Mouse (Mus musculus) CH12.LX (cell line): ENCODE results near the gene Ankrd11. TPM values are rescaled to one million over a fixed set of nuclear protein-coding genes. Genes with fewer than 3 reads are reported as not detected.

Experiments used
- DNase-seq: peaks from one replicate; pipeline ENCODE4 v3.0.0-alpha.2; 2013; ENCODE audit errors: extremely low read depth
- H3K27ac ChIP-seq: 2 replicates; pipeline ENCODE4 v1.5.1; 2012; ENCODE audit warnings: low read depth, mild to moderate bottlenecking, control low read depth, moderate library complexity; ENCODE audit not compliant: insufficient read depth
- H3K27me3 ChIP-seq: replicated peaks from 2 replicates; pipeline ENCODE3; 2012; ENCODE audit warnings: inconsistent platforms
- H3K36me3 ChIP-seq, 2 experiments: replicated peaks in 1 of 2; 2 replicates each; pipeline versions ENCODE3 to v1.6.1; 2012; ENCODE audit warnings: inconsistent platforms in 1 of 2, low read length in 1 of 2, mild to moderate bottlenecking in 1 of 2, mixed read lengths in 1 of 2, moderate library complexity in 1 of 2; ENCODE audit not compliant: control insufficient read depth in 1 of 2, insufficient read depth in 1 of 2
- H3K4me1 ChIP-seq, 2 experiments: 2 replicates each; pipeline ENCODE4 v1.6.1; 2012; ENCODE audit warnings: inconsistent platforms in 1 of 2, moderate library complexity in 1 of 2; ENCODE audit not compliant: insufficient read depth in 2 of 2, control insufficient read depth in 1 of 2
- H3K4me2 ChIP-seq: 2 replicates; pipeline ENCODE4 v1.6.1; 2012; ENCODE audit warnings: low read depth, mild to moderate bottlenecking, control low read depth; ENCODE audit not compliant: poor library complexity, insufficient read depth, severe bottlenecking
- H3K4me3 ChIP-seq, 3 experiments: fragments of 150-350 bp in 1 of 3; sonication (generic) in 1 of 3; replicated peaks in 1 of 3; 2 replicates each; pipeline versions ENCODE3 to v1.5.1; 2011 to 2012; ENCODE audit warnings: low read depth in 2 of 3, low read length in 2 of 3, mild to moderate bottlenecking in 2 of 3, moderate library complexity in 2 of 3, control low read depth in 1 of 3, improper control_type of control experiment in 1 of 3, inconsistent platforms in 1 of 3, mixed read lengths in 1 of 3; ENCODE audit not compliant: poor library complexity in 1 of 3
- H3K79me2 ChIP-seq: replicated peaks from 2 replicates; pipeline ENCODE4 v1.6.1; 2012; ENCODE audit warnings: mild to moderate bottlenecking, moderate library complexity; ENCODE audit not compliant: control insufficient read depth, poor library complexity, insufficient read depth, severe bottlenecking; ENCODE audit errors: extremely low read depth
- H3K9ac ChIP-seq: 2 replicates; pipeline ENCODE4 v1.6.1; 2012; ENCODE audit warnings: low read depth, mild to moderate bottlenecking, control low read depth, moderate library complexity; ENCODE audit not compliant: insufficient read depth
- H3K9me3 ChIP-seq: replicated peaks from 2 replicates; pipeline ENCODE3; 2012; ENCODE audit warnings: low read length, inconsistent platforms, mixed read lengths
- ELF1 ChIP-seq: IDR thresholded peaks from 2 replicates; pipeline ENCODE4 v1.6.1; 2014; ENCODE audit warnings: low read depth, mild to moderate bottlenecking, inconsistent platforms, low read length, improper control_type of control experiment
- EP300 ChIP-seq: IDR thresholded peaks from 2 replicates; pipeline ENCODE4 v1.6.1; 2011; ENCODE audit warnings: low read length, improper control_type of control experiment
- ETS1 ChIP-seq: conservative IDR thresholded peaks from 2 replicates; pipeline ENCODE4 v1.6.1; 2012; ENCODE audit warnings: low read depth, mild to moderate bottlenecking, inconsistent platforms, low read length, improper control_type of control experiment, moderate library complexity
- GABPA ChIP-seq: IDR thresholded peaks from 2 replicates; pipeline ENCODE4 v1.6.1; 2012; ENCODE audit warnings: low read depth, low read length, improper control_type of control experiment, inconsistent platforms; ENCODE audit not compliant: insufficient replicate concordance
- KAT2A ChIP-seq: IDR thresholded peaks from 2 replicates; pipeline ENCODE4 v1.6.1; 2012; ENCODE audit warnings: low read length, improper control_type of control experiment, inconsistent platforms; ENCODE audit not compliant: insufficient replicate concordance
- MAZ ChIP-seq: IDR thresholded peaks from 2 replicates; pipeline ENCODE4 v1.6.1; 2012; ENCODE audit warnings: low read depth, mild to moderate bottlenecking, inconsistent platforms, low read length, improper control_type of control experiment, moderate library complexity
- MEF2A ChIP-seq: IDR thresholded peaks from 2 replicates; pipeline ENCODE4 v1.6.1; 2014; ENCODE audit warnings: low read depth, mild to moderate bottlenecking, inconsistent platforms, low read length, improper control_type of control experiment, borderline replicate concordance
- NRF1 ChIP-seq: IDR thresholded peaks from 2 replicates; pipeline ENCODE4 v1.6.1; 2014; ENCODE audit warnings: low read depth, mild to moderate bottlenecking, inconsistent platforms, low read length, improper control_type of control experiment, moderate library complexity
- PAX5 ChIP-seq: IDR thresholded peaks from 2 replicates; pipeline ENCODE4 v1.6.1; 2012; ENCODE audit warnings: low read length, inconsistent platforms, mixed read lengths
- POLR2A ChIP-seq: IDR thresholded peaks from 2 replicates; pipeline ENCODE4 v1.6.1; 2011; ENCODE audit warnings: low read depth, mild to moderate bottlenecking, improper control_type of control experiment, low read length
- SIN3A ChIP-seq: IDR thresholded peaks from 2 replicates; pipeline ENCODE4 v1.6.1; 2012; ENCODE audit warnings: low read length, improper control_type of control experiment, inconsistent platforms
- SMC3 ChIP-seq: IDR thresholded peaks from 2 replicates; pipeline ENCODE4 v1.6.1; 2011; ENCODE audit warnings: low read depth, low read length, improper control_type of control experiment
- ZC3H11A ChIP-seq: IDR thresholded peaks from 2 replicates; pipeline ENCODE4 v1.6.1; 2012; ENCODE audit warnings: low read depth, mild to moderate bottlenecking, inconsistent platforms, low read length, improper control_type of control experiment
- ZKSCAN1 ChIP-seq: IDR thresholded peaks from 2 replicates; pipeline ENCODE4 v1.6.1; 2012; ENCODE audit warnings: low read depth, inconsistent platforms, low read length, improper control_type of control experiment, borderline replicate concordance
- ZNF384 ChIP-seq: IDR thresholded peaks from 2 replicates; pipeline ENCODE4 v1.6.1; 2012; ENCODE audit warnings: low read depth, low read length, improper control_type of control experiment, inconsistent platforms
- dilution Hi-C: fragments of 300-500 bp; cut with MboI; formaldehyde crosslinking; loops from 2 replicates; pipeline ENCODE4 v1.14.3; 2020; ENCODE audit warnings: low sequenced_read_pairs; ENCODE audit not compliant: extremely low pct_unique_long_range_greater_than_20kb, extremely low pct_ligation_motif_present
- in situ Hi-C: fragments of 300-500 bp; cut with MboI; formaldehyde crosslinking; loops from 3 replicates; pipeline ENCODE4 v1.14.3; 2019; ENCODE audit warnings: low sequenced_read_pairs, low pct_ligation_motif_present, low pct_unique_long_range_greater_than_20kb, mixed read lengths
- polyA plus RNA-seq: library from polyadenylated mRNA; unstranded; fragments of >175 nt; gene quantifications from 2 replicates; pipeline ENCODE4 v1.2.1, GENCODE M21; 2012; ENCODE audit warnings: low read depth; ENCODE audit not compliant: insufficient read length
- total RNA-seq, 2 experiments: library from RNA; depleted of rRNA; stranded (reverse); fragments of 300-350 nt in 1 of 2; fragments of >200 nt in 1 of 2; gene quantifications; 2 replicates each; pipeline ENCODE4 v1.2.3; 2012 to 2014

Ankrd11 gene
- total and polyA plus RNA-seq, 3 experiments = 37.4 to 74.9 (median 60.7) TPM

- in situ Hi-C loops = no loop called here
- no peak for TF ChIP-seq KAT2A
- no peak for TF ChIP-seq MAZ
- no peak for TF ChIP-seq ZNF384
- no peak for TF ChIP-seq MEF2A
- TF ChIP-seq ZKSCAN1 = no peak
- no peak for TF ChIP-seq GABPA
- TF ChIP-seq SMC3 = no peak
Observed at GRCm38 (mm10) chr8:122949701-122950100, 92.4 kb downstream of the Ankrd11 start.

GRCm38 (mm10) chr8:122945775-122946174 lies 96.3 kb downstream of the Ankrd11 start:
- in situ Hi-C loops = no loop called here
- no peaks in the 10 kb centered on the region for H3K27me3 ChIP-seq
- H3K9ac ChIP-seq = no peak overlapping the region
- peaks cover 9 to 75% of the 10 kb centered on the region in 2 experiments for H3K4me1 ChIP-seq
- peaks cover 0 to 58% of the 10 kb centered on the region in 2 experiments for H3K36me3 ChIP-seq
- H3K79me2 ChIP-seq = peaks cover 93% of the 10 kb centered on the region
- TF ChIP-seq ZNF384 (no peak), POLR2A (no peak), ELF1 (no peak), SIN3A (no peak), EP300 (no peak), SMC3 (no peak), ZC3H11A (no peak), PAX5 (no peak), NRF1 (no peak), ETS1 (no peak)
- H3K27ac ChIP-seq = no peak overlapping the region
- no peak overlapping the region for H3K4me3 ChIP-seq
- no peaks in the 10 kb centered on the region for H3K9me3 ChIP-seq
- no peak for DNase-seq
- dilution Hi-C loops = no loop called here
- H3K4me2 ChIP-seq = no peak overlapping the region

More at GRCm38 (mm10) chr8:122949701-122950100, 92.4 kb downstream of the Ankrd11 start:
- Histone ChIP-seq H3K27ac (no peak overlapping the region), H3K36me3 (peaks cover 5 to 66% of the 10 kb centered on the region in 2 experiments), H3K79me2 (peaks cover 88% of the 10 kb centered on the region), H3K9me3 (no peaks in the 10 kb centered on the region), H3K4me1 (peaks cover 11 to 81% of the 10 kb centered on the region in 2 experiments), H3K9ac (no peak overlapping the region), H3K27me3 (no peaks in the 10 kb centered on the region), H3K4me3 (no peak overlapping the region), H3K4me2 (no peak overlapping the region)
- no peak for DNase-seq
- dilution Hi-C loops = no loop called here
